Mouse (Mus musculus): Measurements from ENCODE around the gene Ube2z. TPM values are rescaled to one million over a fixed set of nuclear protein-coding genes. Genes with fewer than 3 reads are reported as not detected.
A peak's percentile ranks its signal among the peaks of the same experiment; 100 is the strongest.

Gene Ube2z
- polyA plus RNA-seq, 3 experiments from 2014 or later: 9.6 to 13.1 (median 10.4) TPM

GRCm38 (mm10) chr11:96058309-96058708 is 6.9 kb downstream of the Ube2z start:
- ATAC-seq: peak; percentile 88

GRCm38 (mm10) chr11:96050854-96051253 is 14.3 kb downstream of the Ube2z start:
- no peak for ATAC-seq

GRCm38 (mm10) chr11:96049939-96050338 is 15.2 kb downstream of the Ube2z start:
- no peak for ATAC-seq

GRCm38 (mm10) chr11:96047469-96048373 is 17.5 kb downstream of the Ube2z start:
- ATAC-seq: no peak

GRCm38 (mm10) chr11:96046793-96047192 is 18.4 kb downstream of the Ube2z start:
- ATAC-seq: no peak

GRCm38 (mm10) chr11:96046028-96046427 is 19.2 kb downstream of the Ube2z start:
- ATAC-seq: no peak

- ATAC-seq: no peak
Observed at GRCm38 (mm10) chr11:96044803-96045567, 20.2 kb downstream of the Ube2z start.

GRCm38 (mm10) chr11:96038560-96038959 is 26.6 kb downstream of the Ube2z start:
- ATAC-seq: no peak

- no peak for ATAC-seq
Observed at GRCm38 (mm10) chr11:96037499-96037898, 27.7 kb downstream of the Ube2z start.

- no peak for ATAC-seq
Observed at GRCm38 (mm10) chr11:96035133-96035532, 30.1 kb downstream of the Ube2z start.

GRCm38 (mm10) chr11:96034596-96035052 is 30.6 kb downstream of the Ube2z start, which contains the start of gene Snf8:
Snf8 (plus strand) TSS chr11:96034885.
- peak; percentile 88 for ATAC-seq

GRCm38 (mm10) chr11:96034116-96034515 is 31.1 kb downstream of the Ube2z start:
- peak; percentile 9 for ATAC-seq

- ATAC-seq: no peak
Observed at GRCm38 (mm10) chr11:96033264-96033663, 31.9 kb downstream of the Ube2z start.

GRCm38 (mm10) chr11:96031701-96032100 is 33.5 kb downstream of the Ube2z start:
- ATAC-seq: no peak

- ATAC-seq: no peak
Observed at GRCm38 (mm10) chr11:96030571-96030970, 34.6 kb downstream of the Ube2z start.

GRCm38 (mm10) chr11:96028130-96028529 is 37.1 kb downstream of the Ube2z start:
- ATAC-seq: no peak

- ATAC-seq: no peak
Observed at GRCm38 (mm10) chr11:96020622-96021021, 44.6 kb downstream of the Ube2z start.

GRCm38 (mm10) chr11:96017941-96018351 is 47.2 kb downstream of the Ube2z start:
- ATAC-seq: no peak

GRCm38 (mm10) chr11:96015421-96015820 is 49.8 kb downstream of the Ube2z start:
- no peak for ATAC-seq

- ATAC-seq: no peak
Observed at GRCm38 (mm10) chr11:96011982-96012381, 53.2 kb downstream of the Ube2z start.

- no peak for ATAC-seq
Observed at GRCm38 (mm10) chr11:96008827-96009226, 56.4 kb downstream of the Ube2z start.

- ATAC-seq: no peak
Observed at GRCm38 (mm10) chr11:96007516-96008235, 57.5 kb downstream of the Ube2z start.

Measured in inflammation-experienced regulatory T-cells, adult 6 months (primary cell).